ENCODE assay signal across 8 mouse cellular contexts in the genomic region with DNA sequence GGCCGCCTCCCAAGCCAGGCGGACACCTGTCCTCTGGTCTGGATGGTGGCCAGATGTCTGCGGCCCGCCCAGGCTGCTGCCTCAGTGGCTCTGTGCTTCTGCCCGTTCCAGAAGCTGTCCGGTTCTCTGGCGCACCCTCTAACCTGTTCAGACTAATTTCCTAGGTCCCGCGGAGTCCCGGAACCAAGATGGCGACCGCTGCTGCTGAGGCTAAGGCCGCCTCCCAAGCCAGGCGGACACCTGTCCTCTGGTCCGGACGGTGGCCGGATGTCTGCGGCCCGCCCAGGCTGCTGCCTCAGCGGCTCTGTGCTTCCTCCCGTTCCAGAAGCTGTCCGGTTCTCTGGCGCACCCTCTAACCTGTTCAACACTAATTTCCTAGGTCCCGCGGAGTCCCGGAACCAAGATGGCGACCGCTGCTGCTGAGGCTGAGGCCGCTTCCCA.
DNase-seq lines count a peak whose midpoint lies in the region; TF ChIP-seq lines count a peak whose summit lies in the region.
"Not testable (repeated sequence)": the region's sequence is repeated elsewhere in the genome, so short reads cannot be mapped to it uniquely, and the experiment has no call there.

No protein-coding gene starts in this region.

- not testable (repeated sequence) for H3K36me3 ChIP-seq in heart, adult 2 months (ENCODE audit: control insufficient read depth, insufficient read depth, low read length)

- not testable (repeated sequence) for H3K4me3 ChIP-seq in heart, adult 2 months

- H3K79me2 ChIP-seq in heart, adult 2 months (replicated peaks; ENCODE audit: control insufficient read depth, insufficient read depth, low read length) = not testable (repeated sequence)

- H3K27me3 ChIP-seq in heart, adult 2 months (ENCODE audit: control insufficient read depth, insufficient read depth, low read length) = not testable (repeated sequence)

- TF ChIP-seq POLR2A in heart, adult 2 months (IDR thresholded peaks at IDR 0.05; ENCODE audit: insufficient read depth, low read depth, low read length) = not testable (repeated sequence)

- DNase-seq in adrenal gland, postnatal 25 days = peak; percentile 66
- DNase-seq in frontal cortex, adult 2 months (ENCODE audit: extremely low spot score in 1 of 2, low spot score in 1 of 2) = peak; percentile 47 to 81
- DNase-seq in heart, adult 2 months = peak; percentile 77 to 88
- peak; percentile 63 to 89 for DNase-seq in kidney, postnatal 25 days
- DNase-seq in left cerebral cortex, adult 8-10 months (ENCODE audit: low spot score in 2 of 2) = peak; percentile 56 to 73
- DNase-seq in natural killer cell, adult 2 months (ENCODE audit: low spot score in 2 of 2) = peak; percentile 50 to 55
- DNase-seq in spleen, postnatal 36 days (ENCODE audit: low spot score in 2 of 2) = peak; percentile 73 to 83
- peak; percentile 78 for DNase-seq in urinary bladder, postnatal 25 days (ENCODE audit: low spot score)

- H3K4me1 ChIP-seq in heart, adult 2 months (ENCODE audit: control insufficient read depth, insufficient read depth, low read length) = not testable (repeated sequence)

- not testable (repeated sequence) for H3K9ac ChIP-seq in heart, adult 2 months (ENCODE audit: low read depth, low read length)

- TF ChIP-seq CTCF in heart, adult 2 months (IDR thresholded peaks at IDR 0.05) = not testable (repeated sequence)

- intact Hi-C loops in heart, adult 2 months (cut with DNase I) = not testable (repeated sequence)

- not testable (repeated sequence) for H3K27ac ChIP-seq in heart, adult 2 months

- TF ChIP-seq EP300 in heart, adult 2 months (IDR thresholded peaks at IDR 0.05; ENCODE audit: insufficient read depth, low read depth, low read length) = not testable (repeated sequence)

- WGBS in heart, adult 2 months = 92% methylated on average over 29 of the region's 29 CpGs
